Mouse (Mus musculus) frontal cortex, postnatal 36 days (tissue): ENCODE results near the gene Lrch3.
"Not testable (repeated sequence)": the region's sequence is repeated elsewhere in the genome, so short reads cannot be mapped to it uniquely, and the experiment has no call there.

Experiments
- DNase-seq, 2 experiments: peaks; one replicate each; pipeline ENCODE4 v3.0.0; 2022; ENCODE audit warnings: low spot score in 2 of 2

Lrch3 gene

GRCm38 (mm10) chr16:32913937-32914881, at the start of gene Lrch3:
Lrch3 (plus strand) TSS chr16:32914100.
- peak; percentile 91 to 96 for DNase-seq

GRCm38 (mm10) chr16:32865401-32865800, 48.5 kb upstream of the Lrch3 start:
- DNase-seq: no peak

- no peak for DNase-seq
Measured at GRCm38 (mm10) chr16:32866713-32867112, 47.2 kb upstream of the Lrch3 start.

- DNase-seq: peak; percentile 94
Measured at GRCm38 (mm10) chr16:32867919-32868552, 45.9 kb upstream of the Lrch3 start.

GRCm38 (mm10) chr16:32870231-32870630, 43.7 kb upstream of the Lrch3 start:
- no peak for DNase-seq

GRCm38 (mm10) chr16:32873366-32873765, 40.5 kb upstream of the Lrch3 start:
- DNase-seq: no peak

- DNase-seq: not testable (repeated sequence)
Measured at GRCm38 (mm10) chr16:32875281-32875680, 38.6 kb upstream of the Lrch3 start.

GRCm38 (mm10) chr16:32875847-32876246, 38.1 kb upstream of the Lrch3 start:
- no peak for DNase-seq

GRCm38 (mm10) chr16:32876831-32877230, 37.1 kb upstream of the Lrch3 start:
- DNase-seq: no peak

- DNase-seq: peak; percentile 97
Measured at GRCm38 (mm10) chr16:32877343-32878156, 36.4 kb upstream of the Lrch3 start, which contains the start of the genes Fyttd1 and Rubcn. Fyttd1 (plus strand) TSS chr16:32877500. Rubcn (minus strand) TSS chr16:32877766.

GRCm38 (mm10) chr16:32878157-32878598, 35.7 kb upstream of the Lrch3 start:
- no peak for DNase-seq

- no peak for DNase-seq
Measured at GRCm38 (mm10) chr16:32878972-32879926, 34.7 kb upstream of the Lrch3 start.

- DNase-seq: no peak
Measured at GRCm38 (mm10) chr16:32881538-32881937, 32.4 kb upstream of the Lrch3 start.

- DNase-seq: no peak
Measured at GRCm38 (mm10) chr16:32887996-32888395, 25.9 kb upstream of the Lrch3 start.

- no peak for DNase-seq
Measured at GRCm38 (mm10) chr16:32889881-32890280, 24.0 kb upstream of the Lrch3 start.

- DNase-seq: no peak
Measured at GRCm38 (mm10) chr16:32896126-32896525, 17.8 kb upstream of the Lrch3 start.

- no peak for DNase-seq
Measured at GRCm38 (mm10) chr16:32901360-32902050, 12.4 kb upstream of the Lrch3 start.

GRCm38 (mm10) chr16:32902051-32902428, 11.9 kb upstream of the Lrch3 start:
- no peak for DNase-seq

GRCm38 (mm10) chr16:32906186-32906585, 7.7 kb upstream of the Lrch3 start:
- DNase-seq: no peak

GRCm38 (mm10) chr16:32906727-32907126, 7.2 kb upstream of the Lrch3 start:
- DNase-seq: no peak
